Mouse (Mus musculus): ENCODE measurements around the gene Itpkc. TPM values are rescaled to one million over a fixed set of nuclear protein-coding genes. Genes with fewer than 3 reads are reported as not detected.

The Itpkc gene
- total and polyA plus RNA-seq, 2 experiments from 2014 or later: 4.0 to 18.8 TPM

- Histone ChIP-seq H3K4me1 (ENCODE audit: insufficient read depth, low read length) (peaks cover 13% of the 10 kb centered on the region), H3K9me3 (ENCODE audit: low read length) (no peaks in the 10 kb centered on the region), H3K36me3 (ENCODE audit: insufficient read depth, low read length) (peaks cover 61% of the 10 kb centered on the region), H3K4me3 (ENCODE audit: low read length) (no peak overlapping the region), H3K4me2 (ENCODE audit: low read depth, low read length) (no peak overlapping the region), H3K27me3 (ENCODE audit: insufficient read depth, low read length) (no peaks in the 10 kb centered on the region), H3K27ac (no peak overlapping the region), H3K9ac (replicated peaks; ENCODE audit: low read length) (no peak overlapping the region)
- no peak for TF ChIP-seq CTCF (IDR thresholded peaks at IDR 0.05; ENCODE audit: low read depth)
- DNase-seq (ENCODE audit: low spot score) (no peak), ATAC-seq (no peak)
- 94% methylated on average over 5 of the region's 5 CpGs for WGBS
Measured at GRCm38 (mm10) chr7:27192434-27192833, 36.0 kb downstream of the Itpkc start.

- ATAC-seq: no peak
- WGBS: 80% methylated on average over 10 of the region's 10 CpGs
Measured at GRCm38 (mm10) chr7:27189271-27189931, 39.1 kb downstream of the Itpkc start.

GRCm38 (mm10) chr7:27185986-27186385, 42.5 kb downstream of the Itpkc start:
- no peak for DNase-seq (ENCODE audit: low spot score)
- Histone ChIP-seq H3K27me3 (ENCODE audit: insufficient read depth, low read length) (no peaks in the 10 kb centered on the region), H3K4me2 (ENCODE audit: low read depth, low read length) (no peak overlapping the region), H3K4me1 (ENCODE audit: insufficient read depth, low read length) (no peaks in the 10 kb centered on the region), H3K9ac (replicated peaks; ENCODE audit: low read length) (no peak overlapping the region), H3K9me3 (ENCODE audit: low read length) (no peaks in the 10 kb centered on the region), H3K36me3 (ENCODE audit: insufficient read depth, low read length) (peaks cover 55% of the 10 kb centered on the region), H3K27ac (no peak overlapping the region), H3K4me3 (ENCODE audit: low read length) (no peak overlapping the region)
- ATAC-seq: no peak
- TF ChIP-seq CTCF (IDR thresholded peaks at IDR 0.05; ENCODE audit: low read depth): no peak
- 97% methylated on average over 5 of the region's 5 CpGs for WGBS

More at GRCm38 (mm10) chr7:27189271-27189931, 39.1 kb downstream of the Itpkc start:
- Histone ChIP-seq H3K36me3 (ENCODE audit: insufficient read depth, low read length) (peaks cover 86% of the 10 kb centered on the region), H3K4me2 (ENCODE audit: low read depth, low read length) (no peak overlapping the region), H3K9me3 (ENCODE audit: low read length) (no peaks in the 10 kb centered on the region), H3K4me3 (ENCODE audit: low read length) (no peak overlapping the region), H3K4me1 (ENCODE audit: insufficient read depth, low read length) (peaks cover 6% of the 10 kb centered on the region), H3K27ac (no peak overlapping the region), H3K27me3 (ENCODE audit: insufficient read depth, low read length) (no peaks in the 10 kb centered on the region), H3K9ac (replicated peaks; ENCODE audit: low read length) (no peak overlapping the region)
- peak; percentile 32; the same call in 1 of the 2 replicates for TF ChIP-seq CTCF (IDR thresholded peaks at IDR 0.05; ENCODE audit: low read depth)
- no peak for DNase-seq (ENCODE audit: low spot score)

- Histone ChIP-seq H3K36me3 (ENCODE audit: insufficient read depth, low read length) (peaks cover 46% of the 10 kb centered on the region), H3K4me1 (ENCODE audit: insufficient read depth, low read length) (no peaks in the 10 kb centered on the region), H3K9ac (replicated peaks; ENCODE audit: low read length) (no peak overlapping the region), H3K27me3 (ENCODE audit: insufficient read depth, low read length) (no peaks in the 10 kb centered on the region), H3K27ac (no peak overlapping the region), H3K9me3 (ENCODE audit: low read length) (no peaks in the 10 kb centered on the region), H3K4me3 (ENCODE audit: low read length) (no peak overlapping the region), H3K4me2 (ENCODE audit: low read depth, low read length) (no peak overlapping the region)
- WGBS: 72% methylated on average over 3 of the region's 3 CpGs
- peak; percentile 43 for DNase-seq (ENCODE audit: low spot score)
- peak; percentile 77 for TF ChIP-seq CTCF (IDR thresholded peaks at IDR 0.05; ENCODE audit: low read depth)
- no peak for ATAC-seq
Measured at GRCm38 (mm10) chr7:27184964-27185363, 43.5 kb downstream of the Itpkc start.

GRCm38 (mm10) chr7:27182498-27182897, 46.0 kb downstream of the Itpkc start:
- DNase-seq (ENCODE audit: low spot score) (no peak), ATAC-seq (no peak)
- TF ChIP-seq CTCF (IDR thresholded peaks at IDR 0.05; ENCODE audit: low read depth): no peak
- Histone ChIP-seq H3K4me3 (ENCODE audit: low read length) (no peak overlapping the region), H3K27ac (no peak overlapping the region), H3K9ac (replicated peaks; ENCODE audit: low read length) (no peak overlapping the region), H3K4me1 (ENCODE audit: insufficient read depth, low read length) (peaks cover 6% of the 10 kb centered on the region), H3K9me3 (ENCODE audit: low read length) (no peaks in the 10 kb centered on the region), H3K27me3 (ENCODE audit: insufficient read depth, low read length) (no peaks in the 10 kb centered on the region), H3K36me3 (ENCODE audit: insufficient read depth, low read length) (peaks cover 25% of the 10 kb centered on the region), H3K4me2 (ENCODE audit: low read depth, low read length) (no peak overlapping the region)
- 55% methylated on average over 1 of the region's 1 CpGs for WGBS

GRCm38 (mm10) chr7:27180837-27181695, 47.4 kb downstream of the Itpkc start, which contains the start of the genes Gm21983 and Mia:
Gene Gm21983, minus strand, starts transcription at chr7:27181086.
Gene Mia, minus strand, starts transcription at chr7:27181157.
- H3K9me3 ChIP-seq (ENCODE audit: low read length): no peaks in the 10 kb centered on the region
- peak within 1 kb of the TSS; percentile 93 for H3K27ac ChIP-seq
- no peak for ATAC-seq
- peak within 1 kb of the TSS; percentile 62 for H3K4me2 ChIP-seq (ENCODE audit: low read depth, low read length)
- DNase-seq (ENCODE audit: low spot score): peak; percentile 31
- 61% methylated on average over 14 of the region's 14 CpGs for WGBS
- H3K9ac ChIP-seq (replicated peaks; ENCODE audit: low read length): no peak within 1 kb of the TSS; the same call in 1 of the 2 replicates
- TF ChIP-seq CTCF (IDR thresholded peaks at IDR 0.05; ENCODE audit: low read depth): no peak
- peaks cover 7% of the 10 kb centered on the region for H3K4me1 ChIP-seq (ENCODE audit: insufficient read depth, low read length)
- peak within 1 kb of the TSS; percentile 8; the same call in 1 of the 2 replicates for H3K4me3 ChIP-seq (ENCODE audit: low read length)
- H3K27me3 ChIP-seq (ENCODE audit: insufficient read depth, low read length): no peaks in the 10 kb centered on the region
- H3K36me3 ChIP-seq (ENCODE audit: insufficient read depth, low read length): peaks cover 14% of the 10 kb centered on the region; the same call in 1 of the 2 replicates

Measured in hindbrain, postnatal 0 days (tissue).